Mouse (Mus musculus) liver, embryonic 13.5 days (tissue): Measurements from ENCODE around the gene Cript. TPM values are rescaled to one million over a fixed set of nuclear protein-coding genes. Genes with fewer than 3 reads are reported as not detected.

Experiments
- ATAC-seq: fragments of 200-750 bp; cut with Nextera tagmentation; 2 replicates; pipeline ENCODE4 v1.8.0; 2017; ENCODE audit warnings: low read depth, mild to moderate bottlenecking, moderate number of reproducible peaks, moderate library complexity
- DNase-seq: peaks from one replicate; pipeline ENCODE4 v3.0.0; 2022
- H3K27ac ChIP-seq: fragments of 300-500 bp; sonication (generic); 2 replicates; pipeline ENCODE4 v1.5.1; 2015; ENCODE audit warnings: moderate library complexity, mild to moderate bottlenecking, inconsistent platforms
- H3K27me3 ChIP-seq: fragments of 300-500 bp; sonication (generic); 2 replicates; pipeline ENCODE4 v1.6.1; 2015; ENCODE audit warnings: mild to moderate bottlenecking, inconsistent platforms
- H3K36me3 ChIP-seq: fragments of 300-500 bp; sonication (generic); 2 replicates; pipeline ENCODE4 v1.6.1; 2015; ENCODE audit warnings: mild to moderate bottlenecking, inconsistent platforms
- H3K4me1 ChIP-seq: fragments of 300-500 bp; sonication (generic); replicated peaks from 2 replicates; pipeline ENCODE4 v1.6.1; 2015; ENCODE audit warnings: inconsistent platforms
- H3K4me2 ChIP-seq: fragments of 300-500 bp; sonication (generic); 2 replicates; pipeline ENCODE4 v1.6.1; 2015; ENCODE audit warnings: inconsistent platforms, mild to moderate bottlenecking, moderate library complexity
- H3K4me3 ChIP-seq: fragments of 300-500 bp; sonication (generic); replicated peaks from 2 replicates; pipeline ENCODE4 v1.5.1; 2015; ENCODE audit warnings: mild to moderate bottlenecking, inconsistent platforms
- H3K9ac ChIP-seq: fragments of 300-500 bp; sonication (generic); 2 replicates; pipeline ENCODE4 v1.6.1; 2015; ENCODE audit warnings: mild to moderate bottlenecking, inconsistent platforms
- H3K9me3 ChIP-seq: fragments of 300-500 bp; sonication (generic); replicated peaks from 2 replicates; pipeline ENCODE4 v1.6.1; 2016; ENCODE audit warnings: inconsistent platforms
- WGBS: fragments of 180-500 bp; shearing (Covaris S2); methylation state at CpG from one replicate; pipeline ENCODE4 v1.1.7; 2015; ENCODE audit not compliant: insufficient replicate concordance; 5-methylcytosine and 5-hydroxymethylcytosine counted together
- polyA plus RNA-seq: library from polyadenylated mRNA; unstranded; fragments of >200 nt; fragmentation: Nextera tagmentation; extraction: Ambion mirVana; gene quantifications from 2 replicates; pipeline ENCODE4 v1.2.1, GENCODE M21; 2015

Gene Cript
- polyA plus RNA-seq, 1 experiment from 2014 or later, result 81.7 TPM

DNA sequence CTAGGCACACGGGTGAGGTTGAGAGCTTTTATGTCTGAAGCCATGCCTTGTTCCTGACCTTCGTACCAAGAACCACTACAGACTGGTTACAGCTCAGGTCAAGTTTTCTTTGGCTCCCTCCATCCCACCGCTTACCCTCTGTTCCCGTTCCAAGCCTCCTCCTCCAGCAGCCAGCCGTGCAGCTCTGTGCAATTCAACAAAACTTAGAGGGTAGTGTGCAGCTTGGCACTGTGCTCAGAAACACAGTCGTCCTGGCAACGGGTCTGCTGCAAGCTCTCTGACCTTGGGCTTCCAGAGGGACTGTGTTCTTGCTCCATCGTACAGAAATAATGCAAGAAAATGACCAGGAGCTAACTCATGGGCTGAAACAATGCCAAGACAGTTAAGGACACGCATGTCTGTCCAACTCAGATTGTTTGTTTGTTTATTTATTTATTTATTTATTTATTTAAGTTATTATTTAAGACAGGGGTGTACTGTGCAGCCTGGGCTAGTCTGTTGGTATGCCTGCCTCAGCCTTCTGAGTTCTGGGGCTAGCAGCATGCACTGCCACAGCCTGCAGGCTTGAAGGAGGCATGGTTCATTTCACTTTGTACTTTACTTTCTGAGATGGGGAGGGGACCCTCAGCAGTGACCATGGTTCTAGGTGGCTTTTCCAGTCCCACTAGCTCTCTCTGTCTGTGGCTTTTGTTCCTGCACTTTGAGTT is 25.3 kb downstream of the Cript start:
- Histone ChIP-seq H3K9ac (no peak overlapping the region), H3K36me3 (no peaks in the 10 kb centered on the region), H3K4me2 (no peak overlapping the region), H3K27ac (no peak overlapping the region), H3K4me3 (no peak overlapping the region), H3K9me3 (no peaks in the 10 kb centered on the region), H3K27me3 (no peaks in the 10 kb centered on the region), H3K4me1 (peaks cover 5% of the 10 kb centered on the region; the same call in 1 of the 2 replicates)
- DNase-seq (no peak), ATAC-seq (no peak)
- 60% methylated on average over 9 of the region's 9 CpGs for WGBS

GRCm38 (mm10) chr17:87051652-87052051 is 26.3 kb downstream of the Cript start:
- no peak for DNase-seq
- no peak for ATAC-seq

GRCm38 (mm10) chr17:87052432-87052831 is 27.1 kb downstream of the Cript start:
- Histone ChIP-seq H3K27ac (no peak overlapping the region), H3K4me2 (no peak overlapping the region), H3K27me3 (no peaks in the 10 kb centered on the region), H3K4me1 (peaks cover 5% of the 10 kb centered on the region; the same call in 1 of the 2 replicates), H3K9ac (no peak overlapping the region), H3K9me3 (no peaks in the 10 kb centered on the region), H3K36me3 (no peaks in the 10 kb centered on the region), H3K4me3 (no peak overlapping the region)
- ATAC-seq (no peak), DNase-seq (no peak)
- WGBS, result 51% methylated on average over 1 of the region's 1 CpGs

More at GRCm38 (mm10) chr17:87051652-87052051, 26.3 kb downstream of the Cript start:
- no peak overlapping the region for H3K4me2 ChIP-seq
- WGBS, result 77% methylated on average over 1 of the region's 1 CpGs
- no peaks in the 10 kb centered on the region for H3K36me3 ChIP-seq
- no peak overlapping the region for H3K27ac ChIP-seq
- no peaks in the 10 kb centered on the region for H3K27me3 ChIP-seq
- H3K9ac ChIP-seq, result no peak overlapping the region
- H3K9me3 ChIP-seq, result no peaks in the 10 kb centered on the region
- H3K4me3 ChIP-seq, result no peak overlapping the region
- H3K4me1 ChIP-seq, result peaks cover 5% of the 10 kb centered on the region; the same call in 1 of the 2 replicates

GRCm38 (mm10) chr17:87053921-87054320 is 28.6 kb downstream of the Cript start:
- ATAC-seq (no peak), DNase-seq (no peak)
- H3K9ac ChIP-seq, result no peak overlapping the region
- H3K9me3 ChIP-seq, result no peaks in the 10 kb centered on the region
- no peak overlapping the region for H3K27ac ChIP-seq
- H3K4me1 ChIP-seq, result peaks cover 5% of the 10 kb centered on the region; the same call in 1 of the 2 replicates
- no peak overlapping the region for H3K4me2 ChIP-seq
- 60% methylated on average over 5 of the region's 5 CpGs for WGBS
- H3K27me3 ChIP-seq, result no peaks in the 10 kb centered on the region
- H3K36me3 ChIP-seq, result no peaks in the 10 kb centered on the region
- no peak overlapping the region for H3K4me3 ChIP-seq

- Histone ChIP-seq H3K9me3 (no peaks in the 10 kb centered on the region), H3K27me3 (no peaks in the 10 kb centered on the region), H3K27ac (no peak overlapping the region), H3K4me2 (no peak overlapping the region), H3K9ac (no peak overlapping the region), H3K36me3 (no peaks in the 10 kb centered on the region), H3K4me3 (no peak overlapping the region), H3K4me1 (peaks cover 5% of the 10 kb centered on the region; the same call in 1 of the 2 replicates)
- DNase-seq (no peak), ATAC-seq (no peak)
- WGBS, result 33% methylated on average over 5 of the region's 5 CpGs
Observed at GRCm38 (mm10) chr17:87055051-87055459, 29.7 kb downstream of the Cript start.

DNA sequence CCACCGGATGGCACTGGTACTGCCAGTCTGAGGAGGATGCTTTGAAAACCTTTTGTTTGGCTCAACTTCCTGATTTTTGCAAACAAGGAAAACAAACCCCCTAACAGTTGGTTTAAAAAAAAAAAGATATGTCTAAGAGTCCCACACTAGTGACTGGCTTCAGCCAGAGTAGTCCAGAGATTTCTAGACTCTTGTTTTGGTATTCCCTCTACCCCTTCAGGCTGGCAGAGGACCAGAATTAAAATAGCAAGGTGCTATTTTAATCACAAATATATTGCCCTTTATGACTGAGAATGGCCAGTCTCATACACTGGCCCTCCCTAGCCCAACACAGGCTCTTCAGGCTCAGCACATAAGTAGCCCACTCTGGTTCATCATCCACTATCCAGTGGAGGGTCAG is 30.3 kb downstream of the Cript start:
- Histone ChIP-seq H3K27me3 (no peaks in the 10 kb centered on the region), H3K4me1 (peaks cover 5% of the 10 kb centered on the region; the same call in 1 of the 2 replicates), H3K4me2 (no peak overlapping the region), H3K9me3 (no peaks in the 10 kb centered on the region), H3K9ac (no peak overlapping the region), H3K36me3 (no peaks in the 10 kb centered on the region), H3K4me3 (no peak overlapping the region), H3K27ac (no peak overlapping the region)
- DNase-seq (no peak), ATAC-seq (no peak)
- 27% methylated on average over 1 of the region's 1 CpGs for WGBS

DNA sequence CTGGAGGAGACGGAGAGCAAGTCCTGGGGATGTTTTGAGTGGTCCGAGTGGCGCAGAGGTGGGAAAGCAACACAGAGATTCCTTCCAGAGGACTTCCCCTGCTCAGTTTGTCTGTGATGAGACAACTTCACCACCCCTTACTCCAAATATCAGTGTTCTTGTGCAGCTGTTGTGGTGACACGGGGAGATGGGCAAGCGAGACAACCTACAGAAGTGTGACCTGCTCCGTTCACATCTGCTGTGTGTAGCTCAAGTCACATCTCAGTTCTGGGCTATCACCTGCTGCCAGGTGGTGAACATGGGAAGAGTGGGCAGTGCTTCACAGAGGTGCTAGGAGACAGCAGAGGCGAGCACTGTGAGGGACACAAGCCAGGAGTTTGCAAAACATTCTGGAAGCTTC is 31.4 kb downstream of the Cript start:
- Histone ChIP-seq H3K9ac (no peak overlapping the region), H3K4me1 (peaks cover 5% of the 10 kb centered on the region; the same call in 1 of the 2 replicates), H3K27ac (no peak overlapping the region), H3K36me3 (no peaks in the 10 kb centered on the region), H3K4me3 (no peak overlapping the region), H3K27me3 (no peaks in the 10 kb centered on the region), H3K9me3 (no peaks in the 10 kb centered on the region), H3K4me2 (no peak overlapping the region)
- no peak for DNase-seq
- ATAC-seq, result no peak
- WGBS, result 72% methylated on average over 7 of the region's 7 CpGs

DNA sequence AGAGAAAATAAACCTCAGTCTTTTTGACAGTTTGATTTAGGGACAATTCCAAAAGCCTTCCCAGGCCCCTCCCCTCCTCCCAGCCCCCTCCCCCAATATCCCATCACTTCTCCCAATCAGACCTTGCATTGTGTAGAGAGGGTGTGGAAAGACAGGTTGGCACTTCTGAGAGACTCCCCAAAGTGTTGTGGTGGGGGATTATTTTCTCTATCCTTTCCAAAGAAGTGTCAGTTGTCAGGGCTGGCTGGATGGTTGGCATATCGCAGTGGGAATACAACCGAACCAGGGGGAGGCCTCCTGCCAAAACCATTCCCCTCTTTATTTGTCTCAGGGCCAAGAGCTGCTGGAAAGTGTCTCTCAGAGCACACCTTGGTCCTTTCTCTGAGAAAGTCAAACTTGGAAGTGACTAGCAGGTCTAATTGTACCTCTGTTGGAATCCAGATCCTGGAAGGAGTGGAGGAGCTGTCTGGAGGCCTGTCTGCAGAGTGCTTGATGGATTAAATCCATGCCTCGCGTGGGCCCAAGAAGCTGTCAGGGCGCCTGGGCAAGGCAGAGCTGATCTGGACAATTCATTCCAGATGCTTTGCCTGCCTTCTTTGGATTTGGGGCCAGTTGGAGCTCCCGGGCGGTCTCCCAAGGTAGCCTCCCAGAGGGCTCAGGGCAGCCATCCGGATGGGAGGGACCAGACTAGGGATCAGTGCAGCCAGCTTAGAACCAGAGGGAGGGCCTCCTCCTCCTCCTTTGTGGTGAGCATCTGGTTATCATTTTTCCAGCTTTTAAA is 32.3 kb downstream of the Cript start:
- Histone ChIP-seq H3K9me3 (no peaks in the 10 kb centered on the region), H3K4me1 (peaks cover 5% of the 10 kb centered on the region; the same call in 1 of the 2 replicates), H3K27me3 (no peaks in the 10 kb centered on the region), H3K4me2 (no peak overlapping the region), H3K9ac (no peak overlapping the region), H3K4me3 (no peak overlapping the region), H3K36me3 (no peaks in the 10 kb centered on the region), H3K27ac (no peak overlapping the region)
- WGBS, result 61% methylated on average over 8 of the region's 8 CpGs
- no peak for ATAC-seq
- DNase-seq, result no peak

DNA sequence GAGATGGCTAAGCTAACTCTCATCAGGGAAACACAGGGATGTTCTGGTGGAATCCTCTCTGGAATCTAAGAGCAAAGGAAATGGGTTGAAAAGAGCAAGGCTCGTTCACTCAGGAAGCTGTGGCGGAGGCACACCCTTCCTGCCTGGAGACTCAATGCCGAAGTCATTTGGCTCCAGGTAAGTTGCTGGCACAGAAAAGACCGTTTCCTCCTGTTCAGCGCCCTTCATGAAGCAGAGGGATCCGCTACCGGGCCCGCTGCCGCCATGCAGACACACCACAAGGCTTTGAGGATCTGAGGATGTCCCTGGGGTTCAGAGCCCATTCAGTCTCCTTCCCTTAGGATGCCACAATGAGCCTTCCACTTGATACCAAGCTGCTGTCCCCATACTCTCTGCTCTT is 37.3 kb downstream of the Cript start:
- Histone ChIP-seq H3K27ac (no peak overlapping the region), H3K4me3 (no peak overlapping the region), H3K9ac (no peak overlapping the region), H3K4me1 (peaks cover 4% of the 10 kb centered on the region; the same call in 1 of the 2 replicates), H3K4me2 (no peak overlapping the region), H3K9me3 (no peaks in the 10 kb centered on the region), H3K36me3 (no peaks in the 10 kb centered on the region), H3K27me3 (no peaks in the 10 kb centered on the region)
- WGBS, result 51% methylated on average over 9 of the region's 9 CpGs
- no peak for DNase-seq
- no peak for ATAC-seq

DNA sequence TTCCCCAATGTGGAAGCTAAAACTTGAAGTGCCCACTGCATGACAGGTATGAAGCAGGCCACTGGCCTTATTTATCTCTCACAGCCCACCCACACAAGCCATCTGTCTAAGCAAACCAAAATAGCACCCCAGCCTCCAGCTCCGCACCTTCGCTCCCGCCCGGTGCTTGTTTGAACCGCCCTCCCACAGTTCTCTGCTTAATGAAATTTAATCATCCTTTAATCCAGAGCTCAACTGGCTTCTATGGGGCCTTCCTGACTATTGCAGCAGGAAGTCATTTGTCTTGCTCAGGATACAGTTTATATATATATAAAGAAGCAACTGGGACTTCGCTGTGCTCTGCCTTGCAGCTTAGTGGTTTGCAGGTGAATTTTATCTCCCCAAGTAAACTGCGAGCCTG is 38.1 kb downstream of the Cript start:
- H3K36me3 ChIP-seq, result no peaks in the 10 kb centered on the region
- H3K4me1 ChIP-seq, result peaks cover 4% of the 10 kb centered on the region; the same call in 1 of the 2 replicates
- 66% methylated on average over 7 of the region's 7 CpGs for WGBS
- H3K27ac ChIP-seq, result no peak overlapping the region
- no peak for ATAC-seq
- no peak overlapping the region for H3K4me2 ChIP-seq
- no peak overlapping the region for H3K9ac ChIP-seq
- H3K27me3 ChIP-seq, result no peaks in the 10 kb centered on the region
- H3K9me3 ChIP-seq, result no peaks in the 10 kb centered on the region
- no peak overlapping the region for H3K4me3 ChIP-seq
- DNase-seq, result no peak

GRCm38 (mm10) chr17:87063969-87064368 is 38.6 kb downstream of the Cript start:
- Histone ChIP-seq H3K4me3 (no peak overlapping the region), H3K27ac (no peak overlapping the region), H3K27me3 (no peaks in the 10 kb centered on the region), H3K9me3 (no peaks in the 10 kb centered on the region), H3K4me2 (no peak overlapping the region), H3K36me3 (no peaks in the 10 kb centered on the region), H3K9ac (no peak overlapping the region), H3K4me1 (peaks cover 4% of the 10 kb centered on the region; the same call in 1 of the 2 replicates)
- WGBS, result 26% methylated on average over 6 of the region's 6 CpGs
- ATAC-seq, result no peak
- no peak for DNase-seq
